Mouse (Mus musculus) midbrain, embryonic 11.5 days (tissue): ENCODE measurements around the gene Pcnx3. TPM values are rescaled to one million over a fixed set of nuclear protein-coding genes. Genes with fewer than 3 reads are reported as not detected.

ENCODE experiments used
- ATAC-seq: fragments of 200-750 bp; cut with Nextera tagmentation; 2 replicates; pipeline ENCODE4 v1.8.0; 2017; ENCODE audit warnings: moderate TSS enrichment, moderate library complexity; ENCODE audit not compliant: low FRiP score
- DNase-seq: peaks from one replicate; pipeline ENCODE4 v3.0.0; 2015; ENCODE audit warnings: low spot score; ENCODE audit errors: missing footprints
- H3K27ac ChIP-seq: fragments of 300-500 bp; sonication (generic); 2 replicates; pipeline ENCODE4 v1.5.1; 2014; ENCODE audit warnings: low read depth, low read length
- H3K27me3 ChIP-seq: fragments of 300-500 bp; sonication (generic); 2 replicates; pipeline ENCODE4 v1.6.1; 2014; ENCODE audit warnings: mild to moderate bottlenecking, low read length, moderate library complexity, mixed read lengths; ENCODE audit not compliant: control insufficient read depth, insufficient read depth
- H3K36me3 ChIP-seq: fragments of 300-500 bp; sonication (generic); 2 replicates; pipeline ENCODE4 v1.6.1; 2014; ENCODE audit warnings: mild to moderate bottlenecking, low read length, moderate library complexity, mixed read lengths; ENCODE audit not compliant: control insufficient read depth, insufficient read depth
- H3K4me1 ChIP-seq: fragments of 300-500 bp; sonication (generic); 2 replicates; pipeline ENCODE4 v1.6.1; 2014; ENCODE audit warnings: low read length; ENCODE audit not compliant: control insufficient read depth, insufficient read depth
- H3K4me2 ChIP-seq: fragments of 300-500 bp; sonication (generic); 2 replicates; pipeline ENCODE4 v1.6.1; 2014; ENCODE audit warnings: mild to moderate bottlenecking, moderate library complexity
- H3K4me3 ChIP-seq: fragments of 300-500 bp; sonication (generic); 2 replicates; pipeline ENCODE4 v1.5.1; 2014; ENCODE audit warnings: low read depth, low read length
- H3K9ac ChIP-seq: fragments of 300-500 bp; sonication (generic); 2 replicates; pipeline ENCODE4 v1.6.1; 2014; ENCODE audit warnings: low read length
- H3K9me3 ChIP-seq: fragments of 300-500 bp; sonication (generic); 2 replicates; pipeline ENCODE4 v1.6.1; 2016; ENCODE audit warnings: low read length; ENCODE audit not compliant: control insufficient read depth
- WGBS: fragments of 180-500 bp; shearing (Covaris S2); extraction: QIAGEN DNeasy Blood & Tissue Kit; methylation state at CpG from one replicate; pipeline ENCODE4 v1.1.7; 2014; 5-methylcytosine and 5-hydroxymethylcytosine counted together
- polyA plus RNA-seq: library from polyadenylated mRNA; unstranded; fragments of >200 nt; fragmentation: Nextera tagmentation; extraction: Ambion mirVana; gene quantifications from 2 replicates; pipeline ENCODE4 v1.2.1, GENCODE M21; 2014

Gene Pcnx3
- polyA plus RNA-seq, 1 experiment from 2014 or later, result 23.1 TPM

- 15% methylated on average over 43 of the region's 43 CpGs for WGBS
- no peak overlapping the region for H3K4me3 ChIP-seq
- DNase-seq, result peak; percentile 93
- H3K4me2 ChIP-seq, result peak overlapping the region; percentile 40
- peak; percentile 78 for ATAC-seq
- no peak overlapping the region for H3K27ac ChIP-seq
- H3K9me3 ChIP-seq, result no peaks in the 10 kb centered on the region
- no peaks in the 10 kb centered on the region for H3K27me3 ChIP-seq
- H3K4me1 ChIP-seq, result peaks cover 19% of the 10 kb centered on the region
- H3K36me3 ChIP-seq, result peaks cover 18% of the 10 kb centered on the region
- H3K9ac ChIP-seq, result peak overlapping the region; percentile 40
These were observed 27.3 kb upstream of the Pcnx3 start for GRCm38 (mm10) chr19:5715793-5716688.

- H3K4me1 ChIP-seq, result peaks cover 19% of the 10 kb centered on the region
- H3K4me2 ChIP-seq, result no peak overlapping the region
- H3K4me3 ChIP-seq, result no peak overlapping the region
- DNase-seq (no peak), ATAC-seq (no peak)
- H3K36me3 ChIP-seq, result peaks cover 2% of the 10 kb centered on the region; the same call in 1 of the 2 replicates
- H3K27me3 ChIP-seq, result no peaks in the 10 kb centered on the region
- no peak overlapping the region for H3K9ac ChIP-seq
- H3K27ac ChIP-seq, result no peak overlapping the region
- 14% methylated on average over 2 of the region's 2 CpGs for WGBS
- no peaks in the 10 kb centered on the region for H3K9me3 ChIP-seq
These were observed 25.0 kb upstream of the Pcnx3 start for GRCm38 (mm10) chr19:5713730-5714129.

GRCm38 (mm10) chr19:5713255-5713654 lies 24.5 kb upstream of the Pcnx3 start:
- WGBS, result 79% methylated on average over 5 of the region's 5 CpGs
- H3K4me3 ChIP-seq, result no peak overlapping the region
- H3K9ac ChIP-seq, result no peak overlapping the region
- DNase-seq (no peak), ATAC-seq (no peak)
- H3K4me1 ChIP-seq, result peaks cover 19% of the 10 kb centered on the region
- H3K9me3 ChIP-seq, result no peaks in the 10 kb centered on the region
- H3K36me3 ChIP-seq, result peaks cover 6% of the 10 kb centered on the region; the same call in 1 of the 2 replicates
- no peak overlapping the region for H3K4me2 ChIP-seq
- H3K27me3 ChIP-seq, result no peaks in the 10 kb centered on the region
- H3K27ac ChIP-seq, result no peak overlapping the region

- Histone ChIP-seq H3K9ac (no peak overlapping the region), H3K27me3 (no peaks in the 10 kb centered on the region), H3K9me3 (no peaks in the 10 kb centered on the region), H3K4me2 (no peak overlapping the region), H3K36me3 (peaks cover 12% of the 10 kb centered on the region), H3K4me3 (no peak overlapping the region), H3K27ac (no peak overlapping the region), H3K4me1 (peaks cover 17% of the 10 kb centered on the region)
- ATAC-seq (no peak), DNase-seq (no peak)
- WGBS, result 92% methylated on average over 14 of the region's 14 CpGs
These were observed 23.3 kb upstream of the Pcnx3 start for GRCm38 (mm10) chr19:5711907-5712460.

GRCm38 (mm10) chr19:5711218-5711617 lies 22.5 kb upstream of the Pcnx3 start:
- H3K9me3 ChIP-seq, result no peaks in the 10 kb centered on the region
- peaks cover 12% of the 10 kb centered on the region for H3K36me3 ChIP-seq
- whole genome bisulfite sequencing, result 8% methylated on average over 3 of the region's 3 CpGs
- H3K4me3 ChIP-seq, result no peak overlapping the region
- no peak for ATAC-seq
- DNase-seq, result peak; percentile 91
- H3K9ac ChIP-seq, result no peak overlapping the region
- H3K27me3 ChIP-seq, result no peaks in the 10 kb centered on the region
- H3K4me1 ChIP-seq, result peaks cover 10% of the 10 kb centered on the region
- H3K27ac ChIP-seq, result no peak overlapping the region
- no peak overlapping the region for H3K4me2 ChIP-seq

GRCm38 (mm10) chr19:5710581-5710980 lies 21.9 kb upstream of the Pcnx3 start:
- Histone ChIP-seq H3K4me2 (no peak overlapping the region), H3K9ac (no peak overlapping the region), H3K9me3 (no peaks in the 10 kb centered on the region), H3K27me3 (no peaks in the 10 kb centered on the region), H3K36me3 (peaks cover 12% of the 10 kb centered on the region), H3K27ac (no peak overlapping the region), H3K4me3 (no peak overlapping the region), H3K4me1 (peaks cover 4% of the 10 kb centered on the region)
- no peak for ATAC-seq
- WGBS, result 75% methylated on average over 8 of the region's 8 CpGs
- DNase-seq, result no peak

- H3K27me3 ChIP-seq, result no peaks in the 10 kb centered on the region
- DNase-seq, result no peak
- H3K9ac ChIP-seq, result no peak overlapping the region
- no peak for ATAC-seq
- H3K27ac ChIP-seq, result no peak overlapping the region
- peaks cover 12% of the 10 kb centered on the region for H3K36me3 ChIP-seq
- H3K4me1 ChIP-seq, result no peaks in the 10 kb centered on the region
- 88% methylated on average over 6 of the region's 6 CpGs for WGBS
- H3K4me3 ChIP-seq, result no peak overlapping the region
- no peak overlapping the region for H3K4me2 ChIP-seq
- no peaks in the 10 kb centered on the region for H3K9me3 ChIP-seq
These were observed 21.4 kb upstream of the Pcnx3 start for GRCm38 (mm10) chr19:5710068-5710467.

- 45% methylated on average over 10 of the region's 10 CpGs for WGBS
- H3K4me1 ChIP-seq, result no peaks in the 10 kb centered on the region; the same call in 1 of the 2 replicates
- H3K4me2 ChIP-seq, result no peak overlapping the region
- DNase-seq, result no peak
- ATAC-seq, result no peak
- H3K27ac ChIP-seq, result no peak overlapping the region
- H3K4me3 ChIP-seq, result no peak overlapping the region
- H3K27me3 ChIP-seq, result no peaks in the 10 kb centered on the region
- H3K9me3 ChIP-seq, result no peaks in the 10 kb centered on the region
- no peak overlapping the region for H3K9ac ChIP-seq
- H3K36me3 ChIP-seq, result peaks cover 24% of the 10 kb centered on the region
These were observed 16.3 kb upstream of the Pcnx3 start for GRCm38 (mm10) chr19:5704801-5705571.
